Mouse (Mus musculus): ENCODE measurements around the gene Zfp746. TPM values are rescaled to one million over a fixed set of nuclear protein-coding genes. Genes with fewer than 3 reads are reported as not detected.
A peak's percentile ranks its signal among the peaks of the same experiment; 100 is the strongest.

Gene Zfp746
- polyA plus RNA-seq, 1 experiment from 2014 or later, result 11.9 TPM

DNA sequence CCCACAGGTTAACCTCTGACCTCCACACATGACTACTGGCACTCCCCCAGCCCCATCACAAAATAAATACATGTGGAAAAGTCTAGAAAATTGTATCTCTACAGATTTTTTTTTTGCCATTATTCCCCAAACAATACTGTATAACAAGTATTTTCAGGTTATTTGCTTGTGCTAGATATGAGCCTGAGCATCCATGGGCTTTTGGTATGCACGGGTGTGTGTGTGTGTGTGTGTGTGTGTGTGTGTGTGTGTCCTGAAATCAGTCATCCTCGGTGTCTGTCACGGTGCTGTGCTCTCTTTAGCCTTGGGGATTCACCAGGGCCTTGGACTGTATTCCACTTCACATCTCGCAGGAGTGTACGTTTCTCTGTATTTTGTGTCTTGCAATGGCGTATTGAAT, 34.3 kb downstream of the Zfp746 start:
- Histone ChIP-seq H3K4me1 (ENCODE audit: control insufficient read depth in 2 of 2, insufficient read depth in 2 of 2, low read length in 2 of 2) (peaks cover 3 to 4% of the 10 kb centered on the region in 2 experiments; a peak in 3 of 4 replicates), H3K36me3 (ENCODE audit: control insufficient read depth, insufficient read depth, low read length) (no peaks in the 10 kb centered on the region), H3K27ac (replicated peaks in 1 of 2; ENCODE audit: control insufficient read depth in 1 of 2, insufficient read depth in 1 of 2, low read depth in 2 of 2, low read length in 2 of 2) (no peak overlapping the region), H3K9me3 (ENCODE audit: control insufficient read depth, low read length) (no peaks in the 10 kb centered on the region), H3K9ac (ENCODE audit: low read length) (no peak overlapping the region), H3K4me3 (ENCODE audit: control insufficient read depth in 1 of 2, insufficient read depth in 1 of 2, low read depth in 1 of 2, low read length in 2 of 2) (no peak overlapping the region), H3K4me2 (ENCODE audit: low read length) (no peak overlapping the region), H3K27me3 (ENCODE audit: control insufficient read depth, insufficient read depth, low read length) (no peaks in the 10 kb centered on the region)
- ATAC-seq (ENCODE audit: insufficient number of reproducible peaks, insufficient read depth, low FRiP score, low read depth), result no peak
- 82% methylated on average over 6 of the region's 6 CpGs for WGBS

DNA sequence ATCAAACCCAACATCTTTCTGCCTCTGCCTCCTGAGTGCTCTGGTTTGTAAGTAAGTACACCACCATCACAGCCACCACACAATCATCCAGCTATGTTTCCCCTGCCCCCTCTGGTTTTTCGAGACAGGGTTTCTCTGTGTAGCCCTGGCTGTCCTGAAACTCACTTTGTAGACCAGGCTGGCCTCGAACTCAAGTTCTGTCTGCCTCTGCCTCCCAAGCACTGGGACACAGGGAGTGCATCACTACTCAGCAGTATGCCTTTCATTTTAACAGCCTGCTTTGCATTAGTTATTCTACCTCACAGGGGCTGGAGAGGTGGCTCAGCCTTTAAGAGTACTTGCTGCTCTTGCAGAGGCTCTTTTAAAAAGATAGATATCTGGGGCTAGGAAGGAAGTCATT, 34.7 kb downstream of the Zfp746 start:
- 76% methylated on average over 2 of the region's 2 CpGs for WGBS
- Histone ChIP-seq H3K36me3 (ENCODE audit: control insufficient read depth, insufficient read depth, low read length) (no peaks in the 10 kb centered on the region), H3K27ac (replicated peaks in 1 of 2; ENCODE audit: control insufficient read depth in 1 of 2, insufficient read depth in 1 of 2, low read depth in 2 of 2, low read length in 2 of 2) (no peak overlapping the region), H3K9ac (ENCODE audit: low read length) (no peak overlapping the region), H3K9me3 (ENCODE audit: control insufficient read depth, low read length) (no peaks in the 10 kb centered on the region), H3K4me2 (ENCODE audit: low read length) (no peak overlapping the region), H3K27me3 (ENCODE audit: control insufficient read depth, insufficient read depth, low read length) (0 out of 2 replicates have a peak, but pooled peaks cover 1% of the 10 kb centered on the region), H3K4me1 (ENCODE audit: control insufficient read depth in 2 of 2, insufficient read depth in 2 of 2, low read length in 2 of 2) (peaks cover 4% of the 10 kb centered on the region in 2 experiments; a peak in 3 of 4 replicates), H3K4me3 (ENCODE audit: control insufficient read depth in 1 of 2, insufficient read depth in 1 of 2, low read depth in 1 of 2, low read length in 2 of 2) (no peak overlapping the region)
- ATAC-seq (ENCODE audit: insufficient number of reproducible peaks, insufficient read depth, low FRiP score, low read depth), result no peak

GRCm38 (mm10) chr6:48049273-48050065, 36.9 kb downstream of the Zfp746 start:
- Histone ChIP-seq H3K9me3 (ENCODE audit: control insufficient read depth, low read length) (no peaks in the 10 kb centered on the region), H3K27me3 (ENCODE audit: control insufficient read depth, insufficient read depth, low read length) (peaks cover 4% of the 10 kb centered on the region; the same call in 1 of the 2 replicates), H3K4me2 (ENCODE audit: low read length) (peak overlapping the region; percentile 85), H3K9ac (ENCODE audit: low read length) (peak overlapping the region; percentile 81), H3K36me3 (ENCODE audit: control insufficient read depth, insufficient read depth, low read length) (peaks cover 5% of the 10 kb centered on the region; the same call in 1 of the 2 replicates), H3K27ac (replicated peaks in 1 of 2; ENCODE audit: control insufficient read depth in 1 of 2, insufficient read depth in 1 of 2, low read depth in 2 of 2, low read length in 2 of 2) (no peak overlapping the region), H3K4me3 (ENCODE audit: control insufficient read depth in 1 of 2, insufficient read depth in 1 of 2, low read depth in 1 of 2, low read length in 2 of 2) (peak overlapping the region; percentile 71 to 72; a peak in 3 of 4 replicates), H3K4me1 (ENCODE audit: control insufficient read depth in 2 of 2, insufficient read depth in 2 of 2, low read length in 2 of 2) (peaks cover 4% of the 10 kb centered on the region in 2 experiments; a peak in 3 of 4 replicates)
- 57% methylated on average over 9 of the region's 9 CpGs for WGBS
- ATAC-seq (ENCODE audit: insufficient number of reproducible peaks, insufficient read depth, low FRiP score, low read depth), result no peak

DNA sequence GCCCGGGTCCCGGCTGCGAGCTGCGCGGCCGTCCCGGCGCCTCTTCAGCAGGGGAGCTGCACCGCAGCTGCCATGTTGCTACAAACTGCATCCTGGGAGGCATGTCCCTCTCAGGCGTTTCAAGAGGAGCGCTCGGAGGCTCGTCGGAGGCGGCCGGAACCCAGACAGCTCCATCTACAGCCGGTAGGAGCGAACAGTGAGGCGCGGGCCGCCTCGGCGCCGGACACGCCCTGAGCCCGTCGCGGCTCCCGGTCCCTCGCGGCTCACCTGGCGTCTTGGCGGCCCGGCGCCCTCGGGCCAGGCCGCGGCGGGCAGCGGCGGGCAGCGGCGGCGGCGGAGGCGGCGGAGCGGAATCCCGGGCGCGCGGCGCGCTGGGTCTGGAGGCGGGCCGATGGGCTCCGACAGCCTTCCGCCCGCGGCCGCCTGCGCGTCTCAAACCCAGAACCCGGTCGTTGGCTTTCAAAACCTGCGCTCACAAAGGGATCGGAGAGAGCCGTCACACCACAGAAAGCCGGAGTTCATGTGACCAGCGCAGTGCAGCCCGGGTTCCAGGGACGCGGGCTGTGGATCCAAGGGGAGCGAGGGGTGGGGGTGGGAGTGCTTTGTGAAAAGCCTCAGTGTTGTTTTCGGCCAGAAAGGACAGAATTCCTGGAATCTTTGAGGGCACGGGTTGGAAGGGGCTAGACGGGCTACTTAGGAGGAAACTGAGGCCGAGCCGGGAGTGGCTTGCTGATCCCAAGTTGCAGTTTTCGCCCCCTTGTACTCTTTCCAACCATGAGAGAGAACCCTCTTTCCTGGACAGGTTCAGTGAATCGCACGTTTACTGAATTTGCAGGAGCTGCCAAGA, 37.7 kb downstream of the Zfp746 start, which contains the start of gene Zfp777:
Zfp777 (minus strand) TSS at position 486 of the 847 bp plus-strand sequence.
- H3K9me3 ChIP-seq (ENCODE audit: control insufficient read depth, low read length), result no peaks in the 10 kb centered on the region
- peak within 1 kb of the TSS; percentile 71 to 72 for H3K4me3 ChIP-seq (ENCODE audit: control insufficient read depth in 1 of 2, insufficient read depth in 1 of 2, low read depth in 1 of 2, low read length in 2 of 2)
- H3K36me3 ChIP-seq (ENCODE audit: control insufficient read depth, insufficient read depth, low read length), result peaks cover 13% of the 10 kb centered on the region
- H3K27me3 ChIP-seq (ENCODE audit: control insufficient read depth, insufficient read depth, low read length), result peaks cover 4% of the 10 kb centered on the region; the same call in 1 of the 2 replicates
- H3K27ac ChIP-seq (replicated peaks in 1 of 2; ENCODE audit: control insufficient read depth in 1 of 2, insufficient read depth in 1 of 2, low read depth in 2 of 2, low read length in 2 of 2), result peak within 1 kb of the TSS; percentile 23 to 77; a peak in 3 of 4 replicates
- peaks cover 4% of the 10 kb centered on the region in 2 experiments; a peak in 3 of 4 replicates for H3K4me1 ChIP-seq (ENCODE audit: control insufficient read depth in 2 of 2, insufficient read depth in 2 of 2, low read length in 2 of 2)
- ATAC-seq (ENCODE audit: insufficient number of reproducible peaks, insufficient read depth, low FRiP score, low read depth), result peak; percentile 84
- H3K9ac ChIP-seq (ENCODE audit: low read length), result peak within 1 kb of the TSS; percentile 81
- WGBS, result 1% methylated on average over 82 of the region's 82 CpGs
- peak within 1 kb of the TSS; percentile 85 for H3K4me2 ChIP-seq (ENCODE audit: low read length)

DNA sequence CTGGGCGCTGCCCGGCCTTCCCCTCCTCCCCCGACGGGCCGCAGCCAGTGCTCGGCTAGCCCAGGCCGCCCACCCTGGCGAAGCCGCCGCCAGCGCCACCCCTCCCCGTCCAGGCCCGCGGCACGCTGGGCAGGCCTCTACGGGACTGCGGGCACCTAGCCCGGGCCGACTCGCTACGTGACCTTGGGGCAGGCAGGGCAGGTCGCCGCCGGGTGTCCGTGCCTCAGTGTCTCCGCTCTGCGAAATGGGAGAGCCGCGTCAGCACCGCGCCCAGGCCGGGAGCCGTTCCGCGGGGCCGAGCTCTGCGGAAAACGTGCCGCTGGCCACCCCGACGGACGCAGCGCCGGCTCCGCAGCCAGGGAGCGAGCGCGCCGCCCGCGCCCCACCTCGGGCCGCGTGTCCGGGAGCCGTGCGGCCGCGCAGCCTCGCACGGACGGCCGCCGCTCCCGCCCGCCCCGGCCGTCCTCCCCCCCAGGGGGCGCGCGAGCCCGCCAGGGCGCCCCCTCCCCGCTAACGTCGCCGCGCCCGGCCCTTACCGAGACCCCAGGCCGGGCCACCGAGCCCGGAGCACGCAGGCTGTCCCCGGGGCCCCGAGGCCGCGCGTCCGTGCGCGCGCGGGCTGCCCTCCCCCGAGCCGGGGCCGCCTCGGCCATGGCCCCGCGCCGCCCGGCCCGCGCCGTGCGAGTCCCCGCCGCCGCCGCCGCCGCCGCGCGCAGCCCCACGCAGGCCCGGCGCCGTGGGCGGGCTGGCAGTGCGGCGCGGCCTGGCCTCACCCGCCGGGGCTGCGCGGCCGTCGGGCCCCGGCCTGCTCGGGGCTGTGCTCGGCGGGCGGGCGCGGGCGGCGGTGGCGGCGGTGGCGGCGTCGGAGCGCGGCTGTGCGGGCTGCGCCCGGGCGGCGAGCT, 38.7 kb downstream of the Zfp746 start:
- Histone ChIP-seq H3K27me3 (ENCODE audit: control insufficient read depth, insufficient read depth, low read length) (peaks cover 4% of the 10 kb centered on the region; the same call in 1 of the 2 replicates), H3K36me3 (ENCODE audit: control insufficient read depth, insufficient read depth, low read length) (peaks cover 22% of the 10 kb centered on the region), H3K4me1 (ENCODE audit: control insufficient read depth in 2 of 2, insufficient read depth in 2 of 2, low read length in 2 of 2) (peaks cover 4% of the 10 kb centered on the region in 2 experiments; a peak in 3 of 4 replicates), H3K27ac (replicated peaks in 1 of 2; ENCODE audit: control insufficient read depth in 1 of 2, insufficient read depth in 1 of 2, low read depth in 2 of 2, low read length in 2 of 2) (peak overlapping the region in 1 of 2 experiments; percentile 77; a peak in 2 of 4 replicates), H3K4me3 (ENCODE audit: control insufficient read depth in 1 of 2, insufficient read depth in 1 of 2, low read depth in 1 of 2, low read length in 2 of 2) (peak overlapping the region; percentile 71 to 72), H3K4me2 (ENCODE audit: low read length) (peak overlapping the region; percentile 85), H3K9ac (ENCODE audit: low read length) (peak overlapping the region; percentile 81), H3K9me3 (ENCODE audit: control insufficient read depth, low read length) (no peaks in the 10 kb centered on the region)
- peak; percentile 62 for ATAC-seq (ENCODE audit: insufficient number of reproducible peaks, insufficient read depth, low FRiP score, low read depth)
- under 1% methylated on average over 76 of the region's 150 CpGs for WGBS

DNA sequence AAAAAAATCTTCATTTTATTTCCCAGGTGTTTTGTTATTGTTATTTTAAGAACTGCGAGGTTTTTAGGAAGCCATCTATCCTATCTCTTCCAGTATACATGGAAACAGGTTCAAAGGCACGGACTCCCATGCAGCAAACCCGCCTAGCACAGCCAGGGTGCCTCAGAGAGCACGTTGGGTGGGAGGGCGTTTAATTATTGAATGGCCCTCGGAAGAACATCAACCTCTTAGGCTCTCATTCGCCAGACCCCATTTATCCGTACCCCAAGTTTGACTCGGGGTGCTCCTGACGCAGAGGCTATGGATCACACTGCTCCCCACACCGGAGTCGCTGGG, 39.3 kb downstream of the Zfp746 start:
- Histone ChIP-seq H3K27ac (replicated peaks in 1 of 2; ENCODE audit: control insufficient read depth in 1 of 2, insufficient read depth in 1 of 2, low read depth in 2 of 2, low read length in 2 of 2) (no peak overlapping the region), H3K9ac (ENCODE audit: low read length) (peak overlapping the region; percentile 81)

More for the DNA sequence above, 39.3 kb downstream of the Zfp746 start:
- Histone ChIP-seq H3K9me3 (ENCODE audit: control insufficient read depth, low read length) (no peaks in the 10 kb centered on the region), H3K27me3 (ENCODE audit: control insufficient read depth, insufficient read depth, low read length) (peaks cover 4% of the 10 kb centered on the region; the same call in 1 of the 2 replicates), H3K4me2 (ENCODE audit: low read length) (peak overlapping the region; percentile 85), H3K36me3 (ENCODE audit: control insufficient read depth, insufficient read depth, low read length) (peaks cover 28% of the 10 kb centered on the region), H3K4me1 (ENCODE audit: control insufficient read depth in 2 of 2, insufficient read depth in 2 of 2, low read length in 2 of 2) (peaks cover 4% of the 10 kb centered on the region in 2 experiments; a peak in 3 of 4 replicates), H3K4me3 (ENCODE audit: control insufficient read depth in 1 of 2, insufficient read depth in 1 of 2, low read depth in 1 of 2, low read length in 2 of 2) (peak overlapping the region; percentile 71 to 72)
- ATAC-seq (ENCODE audit: insufficient number of reproducible peaks, insufficient read depth, low FRiP score, low read depth), result no peak
- 9% methylated on average over 12 of the region's 12 CpGs for WGBS
